Comparison of ENCODE assay signal across 8 mouse cellular contexts in genomic region chr10:88514495-88514894, GRCm38 (mm10). TPM values are rescaled to one million over a fixed set of nuclear protein-coding genes. Genes with fewer than 3 reads are reported as not detected.
DNase-seq lines count a peak whose midpoint lies in the region; ATAC-seq lines count a peak whose summit lies in the region.

No protein-coding gene starts in this region.

- no peak overlapping the region for H3K9ac ChIP-seq in heart, embryonic 16.5 days (ENCODE audit: low read length)
- no peak overlapping the region for H3K9ac ChIP-seq in forebrain, embryonic 11.5 days (ENCODE audit: low read length)

- no peaks in the 10 kb centered on the region for H3K36me3 ChIP-seq in heart, embryonic 16.5 days (ENCODE audit: control insufficient read depth, insufficient read depth)
- H3K36me3 ChIP-seq in forebrain, embryonic 11.5 days (ENCODE audit: control insufficient read depth, insufficient read depth, low read length) = no peaks in the 10 kb centered on the region

- H3K27ac ChIP-seq in heart, embryonic 16.5 days (ENCODE audit: low read length) = no peak overlapping the region
- H3K27ac ChIP-seq in forebrain, embryonic 11.5 days (ENCODE audit: low read depth, low read length) = no peak overlapping the region

- no peaks in the 10 kb centered on the region for H3K9me3 ChIP-seq in heart, embryonic 16.5 days (replicated peaks; ENCODE audit: control insufficient read depth, low read length)
- no peaks in the 10 kb centered on the region for H3K9me3 ChIP-seq in forebrain, embryonic 11.5 days (ENCODE audit: control insufficient read depth, low read length)

- H3K27me3 ChIP-seq in heart, embryonic 16.5 days (ENCODE audit: control insufficient read depth, insufficient read depth, low read length) = no peaks in the 10 kb centered on the region
- H3K27me3 ChIP-seq in forebrain, embryonic 11.5 days (ENCODE audit: control insufficient read depth, insufficient read depth, low read length) = no peaks in the 10 kb centered on the region

- no peak overlapping the region for H3K4me2 ChIP-seq in heart, embryonic 16.5 days (ENCODE audit: low read depth, low read length)
- H3K4me2 ChIP-seq in forebrain, embryonic 11.5 days (ENCODE audit: low read depth, low read length, severe bottlenecking) = no peak overlapping the region

- WGBS in heart, embryonic 16.5 days = 40% methylated on average over 2 of the region's 2 CpGs
- WGBS in forebrain, embryonic 11.5 days = 49% methylated on average over 2 of the region's 2 CpGs

- peaks cover 8% of the 10 kb centered on the region; the same call in 1 of the 2 replicates for H3K4me1 ChIP-seq in heart, embryonic 16.5 days (ENCODE audit: control insufficient read depth, insufficient read depth, low read length)
- no peaks in the 10 kb centered on the region for H3K4me1 ChIP-seq in forebrain, embryonic 11.5 days (replicated peaks; ENCODE audit: control insufficient read depth, insufficient read depth, low read length)

- 0 out of 2 replicates have a peak, but pooled peaks have one; percentile 41 for ATAC-seq in heart, embryonic 16.5 days (replicated peaks; ENCODE audit: extremely low read depth, insufficient read depth, low FRiP score)
- ATAC-seq in neutrophil, adult 5-6 weeks (ENCODE audit: extremely low read depth, insufficient number of reproducible peaks, low FRiP score, poor library complexity, severe bottlenecking) = 0 out of 2 replicates have a peak, but pooled peaks have one; percentile 51
- ATAC-seq in forebrain, embryonic 11.5 days (replicated peaks; ENCODE audit: low FRiP score) = no peak

- H3K4me3 ChIP-seq in heart, embryonic 16.5 days (ENCODE audit: low read length) = no peak overlapping the region
- no peak overlapping the region for H3K4me3 ChIP-seq in forebrain, embryonic 11.5 days (ENCODE audit: low read depth, low read length)

- DNase-seq in cerebellum, postnatal 4 days (ENCODE audit: low spot score in 2 of 2) = peak; percentile 28 to 50
- no peak for DNase-seq in cerebellum, adult 11 months
- peak; percentile 66 for DNase-seq in A20 (ENCODE audit: low read depth, low spot score)
- DNase-seq in brain, adult 2 months (ENCODE audit: low read depth, low spot score) = peak; percentile 66
- DNase-seq in left cerebral cortex, adult 8-10 months (ENCODE audit: low spot score in 2 of 2) = peak; percentile 13 to 36
- no peak for DNase-seq in forebrain, embryonic 11.5 days (ENCODE audit: low spot score)

RNA-seq across cellular contexts. Expression of gene Chpt1, which starts 10.6 kb away (rescaled TPM):
- 20.0 and 28.2 TPM in 2 replicates for polyA plus RNA-seq in heart, embryonic 16.5 days (2015; fragmentation: Nextera tagmentation; extraction: Ambion mirVana)
- 10 to 100 TPM; 38.4 to 45.0 (median 39.7) TPM for total RNA-seq in left cerebral cortex, adult 8-10 months (2022)
- total RNA-seq in neutrophil, adult 5-6 weeks (2017) = 6.0 and 10.0 TPM in 2 replicates
- polyA plus RNA-seq in forebrain, embryonic 11.5 days (2014; fragmentation: Nextera tagmentation; extraction: Ambion mirVana) = 20.5 and 23.9 TPM in 2 replicates

RNA-seq across cellular contexts. Expression of gene Sycp3, which starts 55.1 kb away (rescaled TPM):
- 0.22 TPM in 1 of 2 replicates, not detected in the other for polyA plus RNA-seq in heart, embryonic 16.5 days (2015; fragmentation: Nextera tagmentation; extraction: Ambion mirVana)
- 1 to 10 TPM in 1 of 4 experiments, under 1 TPM in 3; 0.63 to 1.3 (median 0.88) TPM for total RNA-seq in left cerebral cortex, adult 8-10 months (2022)
- total RNA-seq in neutrophil, adult 5-6 weeks (2017) = not detected in 2 replicates
- polyA plus RNA-seq in forebrain, embryonic 11.5 days (2014; fragmentation: Nextera tagmentation; extraction: Ambion mirVana) = 0.37 and 0.45 TPM in 2 replicates

Comparison
In these comparisons a context has a peak if more than half of its experiments do, and no peak if none do; other contexts are left out.
1. DNase-seq: peak in cerebellum, postnatal 4 days (2 of 2), A20 (single experiment), brain, adult 2 months (single experiment) and left cerebral cortex, adult 8-10 months (2 of 2); none in cerebellum, adult 11 months (single experiment) and forebrain, embryonic 11.5 days (single experiment).